Mouse (Mus musculus): ENCODE results near the gene H2al2a. TPM values are rescaled to one million over a fixed set of nuclear protein-coding genes. Genes with fewer than 3 reads are reported as not detected.

Gene H2al2a
- polyA plus RNA-seq (2014; fragmentation: Illumina TruSeq; extraction: RNeasy Lipid Tissue Mini Kit (QIAGEN cat#74804); ENCODE audit: low read depth, low replicate concordance), result not detected

GRCm38 (mm10) chr2:17996858-17997257, at the start of gene H2al2a:
Gene H2al2a (minus strand): TSS chr2:17996958.

DNA sequence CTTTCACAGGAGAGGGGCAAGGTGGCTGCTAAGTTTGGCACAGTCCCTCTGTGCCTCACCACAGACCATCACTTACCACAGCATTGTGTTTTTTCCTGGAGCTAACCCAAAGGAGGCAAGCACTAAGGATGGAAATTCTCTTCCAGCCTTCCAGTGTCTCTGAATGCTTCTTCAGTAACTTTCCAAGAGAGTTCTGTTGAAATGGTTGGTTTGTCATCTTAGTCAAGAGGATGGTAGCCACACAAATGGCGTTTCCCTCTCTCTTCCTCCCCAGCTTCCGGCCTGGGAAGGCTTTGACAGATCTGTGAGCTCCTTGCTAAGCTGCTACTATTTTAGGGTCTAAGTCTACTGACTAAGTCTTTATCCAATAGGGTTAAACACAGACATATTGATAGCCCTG, 40.7 kb upstream of the H2al2a start, which contains the start of gene A930004D18Rik:
Gene A930004D18Rik, minus strand, starts transcription at position 247 of the 400 bp plus-strand sequence.

Other genes starting within 250 kb of the H2al2a start
- gene A930004D18Rik, start 40.8 kb upstream of the H2al2a start, polyA plus RNA-seq (2014; fragmentation: Illumina TruSeq; extraction: RNeasy Lipid Tissue Mini Kit (QIAGEN cat#74804); ENCODE audit: low read depth, low replicate concordance), result 2.3 TPM
- gene Skida1, start 52.1 kb upstream of the H2al2a start, polyA plus RNA-seq (2014; fragmentation: Illumina TruSeq; extraction: RNeasy Lipid Tissue Mini Kit (QIAGEN cat#74804); ENCODE audit: low read depth, low replicate concordance), result 10.4 TPM
- gene Mllt10, start 58.3 kb upstream of the H2al2a start, polyA plus RNA-seq (2014; fragmentation: Illumina TruSeq; extraction: RNeasy Lipid Tissue Mini Kit (QIAGEN cat#74804); ENCODE audit: low read depth, low replicate concordance), result 31.4 TPM